In genomic region chr3:86759383-86759782, GRCm38 (mm10) we compare ENCODE assay signal across 14 mouse cellular contexts.
DNase-seq lines count a peak whose midpoint lies in the region; ATAC-seq lines count a peak whose summit lies in the region.
"Had no signal": no experiment of that assay in that cellular context is flagged by ENCODE, and none has a peak within 500 bp of the region (broad histone marks: within the 10 kb centered on the region; RNA-seq: fewer than 3 reads in every experiment).

No protein-coding gene starts in this region.

- H3K36me3 ChIP-seq in embryonic facial prominence, embryonic 10.5 days (replicated peaks): peaks cover 11% of the 10 kb centered on the region
- H3K36me3 ChIP-seq in limb, embryonic 12.5 days: 0 out of 2 replicates have a peak, but pooled peaks cover 4% of the 10 kb centered on the region
- no peaks in the 10 kb centered on the region for H3K36me3 ChIP-seq in liver, embryonic 11.5 days (ENCODE audit: control insufficient read depth, insufficient read depth, low read length)
- H3K36me3 ChIP-seq: heart, embryonic 13.5 days had no signal

- H3K4me1 ChIP-seq in embryonic facial prominence, embryonic 10.5 days: peaks cover 28% of the 10 kb centered on the region
- H3K4me1 ChIP-seq in limb, embryonic 12.5 days (replicated peaks): peaks cover 31% of the 10 kb centered on the region
- H3K4me1 ChIP-seq in liver, embryonic 11.5 days (replicated peaks; ENCODE audit: control insufficient read depth, insufficient read depth, low read length): no peaks in the 10 kb centered on the region

- 77% methylated on average over 1 of the region's 1 CpGs for WGBS in embryonic facial prominence, embryonic 10.5 days
- WGBS in limb, embryonic 12.5 days: 55% methylated on average over 1 of the region's 1 CpGs
- WGBS in liver, embryonic 11.5 days: 74% methylated on average over 1 of the region's 1 CpGs

- no peak for ATAC-seq in limb, embryonic 12.5 days (ENCODE audit: insufficient number of reproducible peaks, insufficient read depth, low FRiP score, low TSS enrichment, low read depth)
- no peak for ATAC-seq in liver, embryonic 11.5 days (replicated peaks; ENCODE audit: low FRiP score)
- ATAC-seq: Patski had no signal

- H3K27ac ChIP-seq in embryonic facial prominence, embryonic 10.5 days (replicated peaks): peak overlapping the region; percentile 30; the same call in 1 of the 2 replicates
- 0 out of 2 replicates have a peak overlapping the region, but pooled peaks have one; percentile 57 for H3K27ac ChIP-seq in limb, embryonic 12.5 days
- H3K27ac ChIP-seq in liver, embryonic 11.5 days (ENCODE audit: low read depth, low read length): no peak overlapping the region
- H3K27ac ChIP-seq: heart, embryonic 13.5 days had no signal

- H3K9me3 ChIP-seq in embryonic facial prominence, embryonic 10.5 days: no peaks in the 10 kb centered on the region
- no peaks in the 10 kb centered on the region for H3K9me3 ChIP-seq in limb, embryonic 12.5 days
- H3K9me3 ChIP-seq in liver, embryonic 11.5 days (ENCODE audit: control insufficient read depth, low read length): no peaks in the 10 kb centered on the region
- H3K9me3 ChIP-seq: heart, embryonic 13.5 days had no signal

- H3K4me3 ChIP-seq in embryonic facial prominence, embryonic 10.5 days: no peak overlapping the region
- no peak overlapping the region for H3K4me3 ChIP-seq in limb, embryonic 12.5 days (replicated peaks)
- H3K4me3 ChIP-seq in liver, embryonic 11.5 days (ENCODE audit: low read depth, low read length): no peak overlapping the region
- H3K4me3 ChIP-seq: erythroblast, embryonic 14.5 days; heart, embryonic 13.5 days had no signal

- H3K4me2 ChIP-seq in limb, embryonic 12.5 days: peak overlapping the region; percentile 39
- H3K4me2 ChIP-seq in liver, embryonic 11.5 days: no peak overlapping the region

- no peak overlapping the region for H3K9ac ChIP-seq in limb, embryonic 12.5 days (replicated peaks)
- no peak overlapping the region for H3K9ac ChIP-seq in liver, embryonic 11.5 days (ENCODE audit: low read depth, low read length)
- H3K9ac ChIP-seq: heart, embryonic 13.5 days had no signal

- DNase-seq in Muller cell, postnatal 12 days (ENCODE audit: inconsistent ontology term): peak; percentile 73
- no peak for DNase-seq in embryonic facial prominence, embryonic 10.5 days (ENCODE audit: low spot score)
- DNase-seq in naive thymus-derived CD4-positive, alpha-beta T cell, adult 2 months (ENCODE audit: low read depth): peak; percentile 9
- DNase-seq in ovary, postnatal 10 days (ENCODE audit: low spot score): no peak
- DNase-seq in layer of hippocampus, adult 9-11 months: no peak
- DNase-seq in liver, embryonic 11.5 days (ENCODE audit: low spot score): no peak
- DNase-seq: cerebellum, adult 18-20 months; kidney, postnatal 10 days; left cerebral cortex, postnatal 4 days; lung, adult 2 months had no signal

- no peaks in the 10 kb centered on the region for H3K27me3 ChIP-seq in embryonic facial prominence, embryonic 10.5 days (replicated peaks; ENCODE audit: low read depth, poor library complexity, severe bottlenecking)
- H3K27me3 ChIP-seq in limb, embryonic 12.5 days: no peaks in the 10 kb centered on the region
- H3K27me3 ChIP-seq in liver, embryonic 11.5 days (replicated peaks; ENCODE audit: control insufficient read depth, insufficient read depth, low read length): no peaks in the 10 kb centered on the region
- H3K27me3 ChIP-seq: heart, embryonic 13.5 days; Patski had no signal

Comparison
In these comparisons a context has a peak if more than half of its experiments do, and no peak if none do; other contexts are left out.
1. DNase-seq: peak in Muller cell, postnatal 12 days (single experiment) and naive thymus-derived CD4-positive, alpha-beta T cell, adult 2 months (single experiment); none in embryonic facial prominence, embryonic 10.5 days (single experiment), ovary, postnatal 10 days (single experiment), layer of hippocampus, adult 9-11 months (single experiment) and liver, embryonic 11.5 days (single experiment).